Mouse (Mus musculus): ENCODE data around the gene Prom1. TPM values are rescaled to one million over a fixed set of nuclear protein-coding genes. Genes with fewer than 3 reads are reported as not detected.

Prom1 gene
- polyA plus RNA-seq, 1 experiment from 2014 or later: 36.8 TPM

DNA sequence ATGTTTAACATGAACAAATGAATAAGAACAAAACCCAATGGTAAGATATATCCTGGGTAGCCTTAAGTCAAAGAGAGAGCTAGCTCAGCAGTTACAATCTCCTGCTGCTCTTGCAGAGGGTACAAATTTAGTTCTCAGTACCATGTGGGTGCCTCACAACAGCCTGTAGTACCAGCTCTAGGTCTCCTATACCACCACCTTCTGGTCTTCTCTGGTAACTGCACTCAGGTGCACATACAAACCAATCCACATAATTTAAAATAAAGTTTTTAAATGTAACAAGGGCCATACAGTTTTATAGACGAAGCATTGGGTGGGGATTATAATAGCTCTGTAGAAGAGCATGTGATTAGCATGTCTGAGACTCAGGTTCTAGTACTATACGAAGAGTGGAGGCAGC lies 2.3 kb upstream of the Prom1 start:
- Histone ChIP-seq H3K4me1 (replicated peaks) (peaks cover 14% of the 10 kb centered on the region), H3K4me2 (no peak overlapping the region), H3K9ac (no peak overlapping the region), H3K9me3 (no peaks in the 10 kb centered on the region), H3K27me3 (no peaks in the 10 kb centered on the region), H3K4me3 (no peak overlapping the region), H3K27ac (replicated peaks) (no peak overlapping the region), H3K36me3 (no peaks in the 10 kb centered on the region)
- WGBS: 67% methylated on average over 2 of the region's 2 CpGs
- ATAC-seq (ENCODE audit: low FRiP score, low read depth): no peak

DNA sequence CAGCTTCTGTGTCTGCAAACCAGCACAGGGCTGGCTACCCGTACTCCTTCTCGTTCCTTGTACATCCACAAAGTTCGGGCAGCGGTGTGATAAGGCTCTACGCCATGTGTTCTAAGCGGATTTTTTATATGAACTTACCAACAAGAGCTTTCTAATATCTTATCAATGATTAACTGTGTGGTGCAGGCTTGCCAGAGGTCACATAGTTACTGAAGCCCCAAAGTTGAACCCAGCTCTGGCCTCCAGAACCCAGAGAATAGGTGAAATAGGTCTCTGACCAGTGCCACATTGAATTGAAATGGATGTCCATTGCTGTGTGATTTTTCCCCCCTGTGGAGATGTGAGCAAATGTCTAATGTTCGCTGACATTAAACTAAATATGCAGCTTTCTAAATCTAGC lies 1.3 kb upstream of the Prom1 start:
- H3K27ac ChIP-seq (replicated peaks): no peak overlapping the region
- no peaks in the 10 kb centered on the region for H3K27me3 ChIP-seq
- no peak overlapping the region for H3K9ac ChIP-seq
- ATAC-seq (ENCODE audit: low FRiP score, low read depth): no peak
- H3K4me2 ChIP-seq: no peak overlapping the region
- peaks cover 14% of the 10 kb centered on the region for H3K4me1 ChIP-seq (replicated peaks)
- no peaks in the 10 kb centered on the region for H3K9me3 ChIP-seq
- H3K36me3 ChIP-seq: no peaks in the 10 kb centered on the region
- WGBS: 97% methylated on average over 7 of the region's 7 CpGs
- no peak overlapping the region for H3K4me3 ChIP-seq

DNA sequence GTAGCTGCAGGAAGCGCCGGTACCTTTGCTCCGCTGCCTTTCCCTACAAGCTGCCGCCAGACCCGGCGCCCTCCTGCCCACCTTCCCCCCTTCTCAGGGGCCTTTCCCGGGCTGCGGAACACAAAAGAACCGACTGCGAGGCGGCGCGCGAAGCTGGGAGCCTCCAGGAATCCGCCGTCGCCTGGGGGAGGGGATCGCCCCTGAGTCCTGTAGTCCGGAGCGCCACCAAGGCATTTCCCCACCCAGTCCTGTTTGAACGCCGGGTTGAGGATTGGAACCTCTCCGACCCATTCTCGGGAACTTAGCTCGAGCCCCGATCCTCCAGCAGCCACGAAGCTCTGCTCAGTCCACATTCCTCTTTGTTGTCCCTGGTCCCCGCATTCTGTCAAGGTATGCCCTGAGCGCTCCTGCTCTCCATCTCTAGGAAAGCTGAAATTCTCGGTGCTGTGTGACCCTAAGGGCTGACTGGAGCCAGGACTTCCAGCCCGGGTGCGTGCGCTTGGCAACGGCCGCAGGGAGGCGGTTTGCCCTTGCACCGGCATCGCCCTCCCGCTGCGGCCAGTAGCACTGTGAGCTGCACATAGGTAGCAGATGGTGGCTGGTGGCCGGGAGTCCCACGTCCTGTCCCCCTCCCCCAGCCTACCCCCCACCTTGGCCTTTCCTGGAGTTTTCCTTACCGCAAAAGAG lies 1.1 kb downstream of the Prom1 start:
- no peaks in the 10 kb centered on the region for H3K9me3 ChIP-seq
- 0% methylated on average over 42 of the region's 43 CpGs for WGBS

DNA sequence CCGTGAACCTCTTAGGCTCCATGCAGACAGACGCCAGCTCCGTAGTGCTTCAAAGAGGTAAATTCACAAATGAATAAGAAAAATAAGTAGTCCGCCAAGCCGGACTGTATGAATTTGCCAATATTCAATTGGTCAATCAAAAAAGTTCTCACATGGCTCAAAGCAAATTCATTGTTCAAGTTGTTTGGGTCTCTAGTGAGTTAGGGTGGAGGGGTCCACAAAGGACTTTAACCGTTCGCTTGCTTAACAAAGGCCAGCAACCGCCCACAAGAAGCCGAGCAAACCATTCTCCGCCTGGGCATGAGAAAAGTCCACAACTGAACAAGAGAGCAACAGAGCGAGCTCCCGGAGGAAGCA lies 1.7 kb downstream of the Prom1 start:
- under 1% methylated on average over 12 of the region's 12 CpGs for WGBS
- H3K4me3 ChIP-seq: peak overlapping the region; percentile 62
- H3K4me1 ChIP-seq (replicated peaks): peaks cover 14% of the 10 kb centered on the region
- no peaks in the 10 kb centered on the region for H3K27me3 ChIP-seq
- no peaks in the 10 kb centered on the region for H3K36me3 ChIP-seq
- no peaks in the 10 kb centered on the region for H3K9me3 ChIP-seq
- peak overlapping the region; percentile 73 for H3K27ac ChIP-seq (replicated peaks)
- H3K9ac ChIP-seq: peak overlapping the region; percentile 59
- ATAC-seq (ENCODE audit: low FRiP score, low read depth): peak; percentile 25; the same call in 1 of the 2 replicates
- H3K4me2 ChIP-seq: peak overlapping the region; percentile 91

More for the DNA sequence above, 1.1 kb downstream of the Prom1 start:
- Histone ChIP-seq H3K4me1 (replicated peaks) (peaks cover 14% of the 10 kb centered on the region), H3K4me2 (peak overlapping the region; percentile 91), H3K9ac (peak overlapping the region; percentile 59), H3K27ac (replicated peaks) (peak overlapping the region; percentile 73), H3K27me3 (no peaks in the 10 kb centered on the region), H3K36me3 (no peaks in the 10 kb centered on the region), H3K4me3 (peak overlapping the region; percentile 62)
- ATAC-seq (ENCODE audit: low FRiP score, low read depth): peak; percentile 85

DNA sequence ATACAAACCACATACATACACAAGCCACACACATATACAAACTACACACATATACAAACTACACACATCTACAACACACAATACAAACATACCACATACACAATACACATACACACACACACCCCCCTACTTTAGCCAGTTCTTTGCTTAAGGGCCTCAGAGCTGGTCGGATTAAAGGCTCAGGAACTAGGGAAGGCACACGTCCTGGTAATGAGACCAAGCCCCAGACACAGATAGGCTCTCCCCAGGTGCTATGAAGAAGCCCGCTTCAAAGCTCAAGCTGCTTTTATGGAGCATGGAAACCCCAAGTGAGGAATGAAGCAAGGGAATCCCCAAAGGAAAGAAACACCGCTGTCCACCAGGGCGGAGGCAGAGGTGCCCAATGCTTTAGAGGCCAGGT lies 4.8 kb downstream of the Prom1 start:
- Histone ChIP-seq H3K4me2 (no peak overlapping the region), H3K27ac (replicated peaks) (no peak overlapping the region), H3K9ac (no peak overlapping the region), H3K4me3 (no peak overlapping the region), H3K36me3 (peaks cover 6% of the 10 kb centered on the region; the same call in 1 of the 2 replicates), H3K4me1 (replicated peaks) (peaks cover 14% of the 10 kb centered on the region), H3K9me3 (no peaks in the 10 kb centered on the region), H3K27me3 (no peaks in the 10 kb centered on the region)
- no peak for ATAC-seq (ENCODE audit: low FRiP score, low read depth)
- 86% methylated on average over 5 of the region's 5 CpGs for whole genome bisulfite sequencing

DNA sequence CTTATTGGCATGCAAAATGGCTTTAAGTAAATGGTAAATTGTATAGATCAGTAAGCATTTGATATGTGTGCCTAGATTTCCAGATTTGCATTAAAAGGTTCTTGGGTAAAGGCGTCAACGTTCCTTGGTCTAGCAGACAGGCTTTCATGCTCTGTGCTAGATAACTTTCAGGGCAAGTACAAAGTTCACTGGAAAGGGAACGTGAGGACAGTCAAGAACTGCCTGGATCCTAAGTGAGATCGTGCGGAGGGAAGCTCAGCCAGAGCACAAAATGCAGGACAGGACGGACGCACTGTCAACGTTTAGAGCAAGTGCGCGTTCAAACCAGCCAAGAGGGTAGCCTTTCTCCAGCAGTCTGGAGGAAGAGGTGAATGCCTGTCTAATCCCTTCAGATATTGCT lies 5.7 kb downstream of the Prom1 start:
- no peak overlapping the region for H3K27ac ChIP-seq (replicated peaks)

DNA sequence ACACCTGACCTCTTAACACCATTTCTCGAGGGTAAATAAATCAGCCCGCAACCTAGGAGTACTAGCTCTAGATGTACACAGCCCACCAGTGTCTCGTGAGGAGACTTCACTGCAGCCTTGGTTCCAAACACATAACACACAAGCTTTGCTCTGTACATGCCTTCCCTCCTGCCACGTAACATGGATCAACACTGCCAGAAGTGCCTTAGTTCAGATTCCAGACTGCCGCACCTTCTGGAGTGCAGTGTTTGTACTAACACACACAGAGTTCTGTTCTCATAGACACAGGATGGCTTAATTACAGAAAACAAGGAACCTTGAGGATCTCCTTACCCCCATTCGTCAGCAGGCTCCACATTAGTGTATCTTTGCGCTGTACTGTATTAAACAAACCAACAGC lies 6.1 kb downstream of the Prom1 start:
- Histone ChIP-seq H3K36me3 (peaks cover 6% of the 10 kb centered on the region; the same call in 1 of the 2 replicates), H3K4me1 (replicated peaks) (peaks cover 7% of the 10 kb centered on the region), H3K9ac (no peak overlapping the region), H3K27me3 (no peaks in the 10 kb centered on the region), H3K9me3 (no peaks in the 10 kb centered on the region), H3K4me3 (no peak overlapping the region), H3K4me2 (no peak overlapping the region), H3K27ac (replicated peaks) (no peak overlapping the region)
- 88% methylated on average over 7 of the region's 7 CpGs for WGBS
- ATAC-seq (ENCODE audit: low FRiP score, low read depth): no peak

More for the DNA sequence above, 5.7 kb downstream of the Prom1 start:
- ATAC-seq (ENCODE audit: low FRiP score, low read depth): no peak
- 93% methylated on average over 10 of the region's 10 CpGs for WGBS
- Histone ChIP-seq H3K4me3 (no peak overlapping the region), H3K9me3 (no peaks in the 10 kb centered on the region), H3K4me2 (no peak overlapping the region), H3K27me3 (no peaks in the 10 kb centered on the region), H3K9ac (no peak overlapping the region), H3K4me1 (replicated peaks) (peaks cover 7% of the 10 kb centered on the region), H3K36me3 (peaks cover 6% of the 10 kb centered on the region; the same call in 1 of the 2 replicates)

DNA sequence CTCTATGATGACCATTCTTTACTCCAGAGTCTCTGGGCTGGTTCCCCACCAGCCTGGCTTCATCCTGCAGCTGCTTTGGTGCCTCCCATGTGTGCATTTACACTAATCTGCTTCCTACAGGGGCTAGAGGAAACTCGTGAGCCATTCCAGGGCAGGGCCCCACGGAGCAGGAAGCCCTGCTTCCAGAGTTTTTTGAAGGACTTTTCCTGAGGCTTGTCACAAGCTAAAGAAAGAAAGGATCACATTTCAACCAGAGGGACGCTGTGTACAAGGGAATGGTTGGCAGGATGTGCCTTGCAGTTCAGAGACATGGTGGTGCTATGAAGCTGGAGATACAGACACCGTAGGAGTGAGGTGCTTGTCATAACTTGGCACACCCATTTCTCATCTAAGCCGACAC lies 14.8 kb downstream of the Prom1 start:
- Histone ChIP-seq H3K4me1 (replicated peaks) (no peaks in the 10 kb centered on the region), H3K27me3 (no peaks in the 10 kb centered on the region), H3K9me3 (no peaks in the 10 kb centered on the region), H3K9ac (no peak overlapping the region), H3K36me3 (no peaks in the 10 kb centered on the region), H3K27ac (replicated peaks) (no peak overlapping the region), H3K4me3 (no peak overlapping the region), H3K4me2 (no peak overlapping the region)
- 69% methylated on average over 5 of the region's 5 CpGs for WGBS
- ATAC-seq (ENCODE audit: low FRiP score, low read depth): no peak

DNA sequence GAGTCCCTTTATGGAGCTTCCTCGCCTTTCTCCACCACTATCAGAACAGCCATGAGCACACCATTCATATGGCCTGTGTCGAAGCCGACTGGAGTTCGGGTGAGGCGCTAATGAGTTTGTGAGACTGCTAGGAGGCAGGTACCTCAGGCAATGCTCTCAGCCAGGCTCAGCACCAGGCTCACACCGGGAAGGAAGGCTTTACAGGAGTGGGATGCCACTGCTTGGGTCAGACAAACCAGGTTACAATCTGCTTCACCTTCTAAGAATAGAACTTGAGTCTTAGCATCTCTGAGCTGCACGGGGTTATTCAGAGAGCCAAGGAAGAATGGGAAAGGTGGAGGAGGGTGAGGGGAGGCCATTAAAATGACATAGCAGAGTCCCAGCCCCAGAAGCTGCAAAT lies 16.0 kb downstream of the Prom1 start:
- 96% methylated on average over 7 of the region's 7 CpGs for WGBS
- H3K4me1 ChIP-seq (replicated peaks): no peaks in the 10 kb centered on the region
- no peak overlapping the region for H3K4me3 ChIP-seq
- no peak overlapping the region for H3K9ac ChIP-seq
- H3K9me3 ChIP-seq: no peaks in the 10 kb centered on the region
- no peak overlapping the region for H3K4me2 ChIP-seq
- no peak overlapping the region for H3K27ac ChIP-seq (replicated peaks)
- H3K36me3 ChIP-seq: no peaks in the 10 kb centered on the region
- no peaks in the 10 kb centered on the region for H3K27me3 ChIP-seq
- ATAC-seq (ENCODE audit: low FRiP score, low read depth): no peak

DNA sequence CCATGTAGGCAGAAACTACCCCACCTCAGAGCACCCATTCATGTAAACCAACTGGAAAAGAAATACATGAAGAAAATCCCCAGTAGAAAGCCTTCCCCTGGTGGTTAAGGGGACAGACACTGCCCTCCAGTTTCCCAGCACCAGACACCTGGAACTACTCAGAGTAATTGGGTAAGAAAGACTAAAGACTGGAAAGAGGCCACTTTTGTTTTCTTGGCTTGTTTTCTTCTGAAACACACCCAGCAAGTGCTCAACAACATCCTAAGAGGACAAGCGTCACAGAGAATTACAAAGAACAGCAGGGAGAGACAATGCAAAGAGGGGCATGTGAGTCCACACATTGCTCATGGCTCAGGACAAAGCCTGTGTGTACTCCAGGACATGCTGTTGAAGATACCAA lies 20.7 kb downstream of the Prom1 start:
- H3K36me3 ChIP-seq: no peaks in the 10 kb centered on the region
- no peak overlapping the region for H3K9ac ChIP-seq
- 77% methylated on average over 1 of the region's 1 CpGs for WGBS
- no peak overlapping the region for H3K4me3 ChIP-seq
- no peaks in the 10 kb centered on the region for H3K9me3 ChIP-seq
- H3K27ac ChIP-seq (replicated peaks): no peak overlapping the region
- no peaks in the 10 kb centered on the region for H3K4me1 ChIP-seq (replicated peaks)
- no peak overlapping the region for H3K4me2 ChIP-seq
- no peak for ATAC-seq (ENCODE audit: low FRiP score, low read depth)
- no peaks in the 10 kb centered on the region for H3K27me3 ChIP-seq

DNA sequence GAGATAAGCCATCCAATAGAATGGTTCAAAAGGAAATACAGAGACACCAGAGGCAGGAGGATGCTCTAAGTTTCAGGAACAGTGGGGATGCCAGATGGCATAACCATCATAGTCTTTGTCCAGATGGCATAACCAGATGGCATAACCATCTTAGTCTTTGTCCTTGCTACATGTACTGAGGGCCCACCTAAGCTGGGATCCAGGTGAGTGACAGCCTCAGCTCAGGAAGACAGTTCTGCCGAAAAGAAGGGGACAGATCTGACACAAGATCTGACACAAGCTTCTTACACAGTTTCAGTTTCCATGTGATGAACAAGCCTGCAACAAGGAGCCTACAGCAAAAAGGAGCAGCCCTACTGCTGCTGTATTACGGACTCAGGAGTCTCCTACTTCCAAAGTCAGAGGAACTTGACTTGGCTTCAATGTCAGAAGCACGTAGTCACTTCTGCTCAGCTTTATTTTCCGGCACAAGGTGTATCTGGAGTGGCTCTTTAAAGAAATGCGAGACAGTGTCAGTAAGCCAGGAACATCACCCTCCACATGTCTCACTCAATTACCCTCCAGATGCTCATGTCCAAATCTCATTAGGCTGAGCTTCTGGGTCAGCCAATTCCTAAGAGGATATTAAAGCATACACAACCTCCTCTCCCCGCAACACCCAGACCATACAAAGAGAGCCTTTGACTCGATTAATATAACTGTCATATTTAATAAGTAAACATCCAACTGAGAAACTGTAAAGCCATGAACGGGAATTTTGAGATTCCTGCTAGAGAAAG lies 21.4 kb downstream of the Prom1 start:
- no peak for ATAC-seq (ENCODE audit: low FRiP score, low read depth)
- no peak overlapping the region for H3K27ac ChIP-seq (replicated peaks)
- H3K9ac ChIP-seq: no peak overlapping the region
- 83% methylated on average over 8 of the region's 8 CpGs for WGBS
- H3K9me3 ChIP-seq: no peaks in the 10 kb centered on the region
- H3K4me2 ChIP-seq: no peak overlapping the region
- H3K36me3 ChIP-seq: no peaks in the 10 kb centered on the region
- H3K4me3 ChIP-seq: no peak overlapping the region
- H3K27me3 ChIP-seq: no peaks in the 10 kb centered on the region
- H3K4me1 ChIP-seq (replicated peaks): no peaks in the 10 kb centered on the region

DNA sequence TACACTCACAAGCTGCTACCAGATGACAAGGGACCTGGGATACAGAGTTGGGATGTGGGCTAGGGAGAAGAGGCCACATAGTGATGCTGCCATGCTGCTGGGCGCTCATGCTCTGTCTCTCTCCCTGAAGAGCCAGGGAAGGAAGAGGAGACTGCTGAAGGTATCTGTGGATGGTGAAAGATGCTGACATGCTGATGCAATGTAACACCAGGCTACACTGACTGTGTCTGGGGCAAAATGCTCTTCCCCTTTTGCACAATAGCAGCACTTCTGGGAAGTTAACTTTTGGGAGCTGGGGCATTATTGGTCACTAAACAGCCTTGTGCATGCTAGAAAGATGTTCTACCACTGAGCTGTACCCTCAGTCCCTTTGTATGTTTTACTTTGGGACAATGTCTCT lies 26.4 kb downstream of the Prom1 start:
- H3K27ac ChIP-seq (replicated peaks): no peak overlapping the region
- no peak for ATAC-seq (ENCODE audit: low FRiP score, low read depth)
- 95% methylated on average over 1 of the region's 1 CpGs for WGBS
- H3K9me3 ChIP-seq: no peaks in the 10 kb centered on the region
- H3K4me3 ChIP-seq: no peak overlapping the region
- H3K9ac ChIP-seq: no peak overlapping the region
- H3K36me3 ChIP-seq: no peaks in the 10 kb centered on the region
- H3K27me3 ChIP-seq: no peaks in the 10 kb centered on the region
- no peak overlapping the region for H3K4me2 ChIP-seq
- no peaks in the 10 kb centered on the region for H3K4me1 ChIP-seq (replicated peaks)

All from hindbrain, embryonic 15.5 days (tissue).